Mouse (Mus musculus) hindbrain, embryonic 14.5 days (tissue): ENCODE measurements at regions not wholly inside any gene's neighbourhood (a gene's known extent, or its start where the extent isn't known, plus 50 kb on each side); places are given as distances from the start of the nearest gene placed in this dataset.

Experiments
- ATAC-seq: fragments of 200-750 bp; cut with Nextera tagmentation; 2 replicates; pipeline ENCODE4 v1.8.0; 2017; ENCODE audit warnings: moderate number of reproducible peaks, mild to moderate bottlenecking, moderate TSS enrichment, moderate library complexity; ENCODE audit not compliant: low FRiP score
- DNase-seq: peaks from one replicate; pipeline ENCODE4 v3.0.0-alpha.2; 2015; ENCODE audit warnings: low spot score
- H3K27ac ChIP-seq: fragments of 300-500 bp; sonication (generic); 2 replicates; pipeline ENCODE4 v1.5.1; 2014; ENCODE audit warnings: mild to moderate bottlenecking, moderate library complexity
- H3K27me3 ChIP-seq: fragments of 300-500 bp; sonication (generic); 2 replicates; pipeline ENCODE4 v1.6.1; 2014; ENCODE audit warnings: mild to moderate bottlenecking, low read length, mixed read lengths; ENCODE audit not compliant: control insufficient read depth, insufficient read depth
- H3K36me3 ChIP-seq: fragments of 300-500 bp; sonication (generic); replicated peaks from 2 replicates; pipeline ENCODE4 v1.6.1; 2014; ENCODE audit not compliant: control insufficient read depth, insufficient read depth
- H3K4me1 ChIP-seq: fragments of 300-500 bp; sonication (generic); replicated peaks from 2 replicates; pipeline ENCODE4 v1.6.1; 2014; ENCODE audit warnings: antibody characterized with exemption, low read length, mixed read lengths; ENCODE audit not compliant: control insufficient read depth, insufficient read depth
- H3K4me2 ChIP-seq: fragments of 300-500 bp; sonication (generic); replicated peaks from 2 replicates; pipeline ENCODE4 v1.6.1; 2014; ENCODE audit warnings: mild to moderate bottlenecking, moderate library complexity
- H3K4me3 ChIP-seq: fragments of 300-500 bp; sonication (generic); replicated peaks from 2 replicates; pipeline ENCODE4 v1.5.1; 2014; ENCODE audit warnings: mild to moderate bottlenecking, low read length
- H3K9ac ChIP-seq: fragments of 300-500 bp; sonication (generic); 2 replicates; pipeline ENCODE4 v1.6.1; 2014
- H3K9me3 ChIP-seq: fragments of 300-500 bp; sonication (generic); 2 replicates; pipeline ENCODE4 v1.6.1; 2016; ENCODE audit warnings: low read length; ENCODE audit not compliant: control insufficient read depth
- WGBS: fragments of 180-500 bp; shearing (Covaris S2); extraction: QIAGEN DNeasy Blood & Tissue Kit; methylation state at CpG from one replicate; pipeline ENCODE4 v1.1.7; 2014; 5-methylcytosine and 5-hydroxymethylcytosine counted together

DNA sequence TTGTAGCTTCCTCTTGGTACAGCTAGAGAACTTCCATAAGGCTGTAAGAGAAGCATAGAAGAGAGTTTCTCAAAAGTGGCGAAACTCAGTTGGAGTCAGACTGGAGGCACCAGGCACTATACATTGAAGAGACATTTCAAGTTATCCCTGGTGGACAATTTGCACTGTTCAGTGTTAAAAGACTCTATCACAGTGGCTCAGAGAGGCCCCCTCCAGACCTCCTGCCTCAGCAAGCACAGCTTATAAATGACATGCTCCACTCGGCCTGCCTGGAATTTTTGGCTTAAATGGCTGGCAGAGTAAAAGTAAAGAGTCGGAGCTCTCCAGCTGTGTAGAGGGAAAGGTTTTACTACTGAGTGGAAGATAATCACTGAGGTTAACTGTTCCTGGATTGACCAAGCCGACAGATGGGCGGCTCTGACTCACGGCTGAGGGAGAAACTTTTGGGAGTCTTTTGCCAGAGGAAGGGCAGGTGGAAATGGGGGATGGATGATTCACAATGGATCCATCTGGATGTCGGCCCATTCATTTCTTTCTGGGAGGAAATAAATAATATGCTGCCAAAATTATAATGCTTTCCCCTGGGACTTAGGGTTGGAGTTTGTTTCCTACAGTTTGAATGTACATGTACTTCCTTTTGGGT, 395.6 kb downstream of the Bcl11a start:
- H3K4me3 ChIP-seq = no peak overlapping the region
- H3K36me3 ChIP-seq = no peaks in the 10 kb centered on the region
- ATAC-seq (no peak), DNase-seq (peak; percentile 21)
- H3K9me3 ChIP-seq = no peaks in the 10 kb centered on the region
- WGBS = 47% methylated on average over 7 of the region's 7 CpGs
- H3K27me3 ChIP-seq = no peaks in the 10 kb centered on the region
- no peak overlapping the region for H3K4me2 ChIP-seq
- no peak overlapping the region for H3K9ac ChIP-seq
- H3K27ac ChIP-seq = no peak overlapping the region
- 0 out of 2 replicates have a peak, but pooled peaks cover 4% of the 10 kb centered on the region for H3K4me1 ChIP-seq

- WGBS = 50% methylated on average over 11 of the region's 11 CpGs
- DNase-seq = no peak
Observed at GRCm38 (mm10) chr11:24502722-24503424, 425.0 kb downstream of the Bcl11a start.

DNA sequence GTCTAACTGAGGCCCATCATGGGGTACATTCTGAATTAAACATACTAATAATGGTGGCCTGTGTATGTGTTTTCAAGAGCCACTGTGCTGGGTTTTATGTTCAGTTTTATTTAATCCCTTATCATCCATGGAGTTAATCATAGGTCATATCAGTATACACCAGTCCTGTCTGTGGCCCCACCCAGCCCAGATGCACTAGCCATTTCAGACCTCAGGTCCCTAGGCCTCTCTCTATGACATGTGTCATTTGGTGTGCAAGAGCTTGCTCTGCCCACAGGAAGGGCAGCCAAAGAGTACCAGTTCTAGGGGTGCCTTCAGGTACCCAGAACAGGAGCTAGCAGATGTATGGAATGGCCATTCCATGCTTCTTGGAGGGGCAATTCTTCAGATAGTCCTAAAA, 437.7 kb downstream of the Bcl11a start:
- no peak for DNase-seq
- no peak overlapping the region for H3K9ac ChIP-seq
- H3K4me1 ChIP-seq = no peaks in the 10 kb centered on the region
- no peaks in the 10 kb centered on the region for H3K9me3 ChIP-seq
- H3K4me3 ChIP-seq = no peak overlapping the region
- no peaks in the 10 kb centered on the region for H3K36me3 ChIP-seq
- no peaks in the 10 kb centered on the region for H3K27me3 ChIP-seq
- H3K27ac ChIP-seq = no peak overlapping the region
- H3K4me2 ChIP-seq = no peak overlapping the region
- no peak for ATAC-seq

More at GRCm38 (mm10) chr11:24502722-24503424, 425.0 kb downstream of the Bcl11a start:
- Histone ChIP-seq H3K27me3 (no peaks in the 10 kb centered on the region), H3K9me3 (no peaks in the 10 kb centered on the region), H3K4me3 (no peak overlapping the region), H3K27ac (no peak overlapping the region), H3K4me2 (no peak overlapping the region), H3K36me3 (no peaks in the 10 kb centered on the region), H3K9ac (no peak overlapping the region), H3K4me1 (no peaks in the 10 kb centered on the region)
- ATAC-seq = no peak

GRCm38 (mm10) chr11:24535462-24535861, 457.6 kb downstream of the Bcl11a start:
- Histone ChIP-seq H3K4me2 (no peak overlapping the region), H3K36me3 (no peaks in the 10 kb centered on the region), H3K9me3 (no peaks in the 10 kb centered on the region), H3K9ac (no peak overlapping the region), H3K27ac (no peak overlapping the region), H3K27me3 (no peaks in the 10 kb centered on the region), H3K4me1 (no peaks in the 10 kb centered on the region), H3K4me3 (no peak overlapping the region)
- 74% methylated on average over 7 of the region's 7 CpGs for WGBS
- DNase-seq (no peak), ATAC-seq (no peak)

DNA sequence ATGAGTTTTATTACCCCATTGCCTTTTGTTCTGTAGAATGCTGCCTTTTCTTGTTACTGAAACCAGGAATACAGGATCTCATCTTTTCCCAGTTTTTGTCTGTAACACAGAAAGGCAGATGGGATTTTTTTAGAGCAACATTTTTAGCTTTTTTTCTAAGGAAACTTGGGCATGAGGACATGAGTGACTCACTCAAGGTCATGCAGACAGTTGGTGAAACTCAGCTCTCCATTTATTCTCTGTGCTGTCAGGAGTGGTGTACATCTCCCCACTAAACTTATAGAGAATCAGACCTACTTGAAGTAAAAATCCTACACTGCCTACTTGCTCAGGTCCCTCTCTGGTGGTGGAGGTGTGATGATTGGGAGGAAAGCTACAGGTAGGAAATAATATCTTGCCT, 459.9 kb downstream of the Bcl11a start:
- H3K27me3 ChIP-seq = no peaks in the 10 kb centered on the region
- DNase-seq (no peak), ATAC-seq (no peak)
- no peaks in the 10 kb centered on the region for H3K36me3 ChIP-seq
- H3K4me2 ChIP-seq = no peak overlapping the region
- H3K4me3 ChIP-seq = no peak overlapping the region
- H3K4me1 ChIP-seq = no peaks in the 10 kb centered on the region
- no peak overlapping the region for H3K9ac ChIP-seq
- no peaks in the 10 kb centered on the region for H3K9me3 ChIP-seq
- H3K27ac ChIP-seq = no peak overlapping the region

GRCm38 (mm10) chr11:24569655-24570054, 491.8 kb downstream of the Bcl11a start:
- Histone ChIP-seq H3K9me3 (no peaks in the 10 kb centered on the region), H3K9ac (no peak overlapping the region), H3K4me2 (no peak overlapping the region), H3K4me1 (no peaks in the 10 kb centered on the region), H3K4me3 (no peak overlapping the region), H3K27ac (no peak overlapping the region), H3K27me3 (no peaks in the 10 kb centered on the region), H3K36me3 (no peaks in the 10 kb centered on the region)
- no peak for DNase-seq
- ATAC-seq = no peak

GRCm38 (mm10) chr11:24613529-24613928, 535.7 kb downstream of the Bcl11a start:
- Histone ChIP-seq H3K27me3 (no peaks in the 10 kb centered on the region), H3K27ac (no peak overlapping the region), H3K9ac (no peak overlapping the region), H3K4me1 (0 out of 2 replicates have a peak, but pooled peaks cover 2% of the 10 kb centered on the region), H3K4me3 (no peak overlapping the region), H3K9me3 (no peaks in the 10 kb centered on the region), H3K4me2 (no peak overlapping the region), H3K36me3 (no peaks in the 10 kb centered on the region)
- WGBS = 79% methylated on average over 5 of the region's 5 CpGs
- ATAC-seq (no peak), DNase-seq (no peak)

DNA sequence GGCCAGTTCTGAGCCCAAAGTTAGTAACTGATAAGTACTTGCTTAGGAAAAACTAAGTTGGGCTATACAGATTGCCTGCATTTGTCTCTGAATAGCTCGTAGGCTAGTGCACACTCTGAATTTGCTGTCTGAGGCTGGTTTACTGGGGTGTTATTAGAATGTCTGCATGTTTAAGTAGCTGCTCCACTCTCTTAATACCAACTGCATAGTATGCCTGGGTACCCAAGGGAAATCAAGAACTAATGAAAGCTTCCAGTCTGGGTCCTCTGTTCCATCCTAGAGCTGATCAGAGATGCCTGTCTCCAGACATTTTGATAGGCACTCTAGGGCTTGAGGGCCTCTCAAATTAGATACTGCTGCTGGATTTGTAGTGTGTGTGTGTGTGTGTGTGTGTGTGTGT, 537.6 kb downstream of the Bcl11a start:
- Histone ChIP-seq H3K4me2 (no peak overlapping the region), H3K9me3 (no peaks in the 10 kb centered on the region), H3K4me1 (0 out of 2 replicates have a peak, but pooled peaks cover 3% of the 10 kb centered on the region), H3K27me3 (no peaks in the 10 kb centered on the region), H3K36me3 (no peaks in the 10 kb centered on the region), H3K27ac (no peak overlapping the region), H3K4me3 (no peak overlapping the region), H3K9ac (no peak overlapping the region)
- no peak for DNase-seq
- WGBS = 71% methylated on average over 1 of the region's 1 CpGs
- ATAC-seq = peak; percentile 37; the same call in 1 of the 2 replicates

DNA sequence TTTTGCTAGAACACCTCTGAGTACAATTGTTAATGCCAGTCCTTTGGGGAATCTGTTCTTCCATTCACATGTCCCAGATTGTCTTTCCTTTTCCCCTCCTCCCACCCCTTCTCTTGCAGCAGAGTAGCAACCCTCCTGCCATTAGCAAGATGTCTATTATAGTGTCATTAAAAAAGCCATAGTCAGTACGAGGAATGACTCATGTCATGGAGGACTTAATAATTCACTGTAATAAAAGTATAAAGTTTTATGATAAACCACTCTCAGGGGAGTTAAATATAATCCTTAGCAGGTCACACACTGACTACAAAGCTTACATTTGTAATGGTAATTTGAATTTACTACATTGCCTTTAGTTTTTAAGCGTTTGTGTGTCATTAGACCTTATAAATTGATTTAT, 540.7 kb downstream of the Bcl11a start:
- Histone ChIP-seq H3K27ac (no peak overlapping the region), H3K27me3 (no peaks in the 10 kb centered on the region), H3K36me3 (no peaks in the 10 kb centered on the region), H3K9me3 (no peaks in the 10 kb centered on the region), H3K4me2 (no peak overlapping the region), H3K9ac (no peak overlapping the region), H3K4me3 (no peak overlapping the region), H3K4me1 (0 out of 2 replicates have a peak, but pooled peaks cover 3% of the 10 kb centered on the region)
- 65% methylated on average over 2 of the region's 2 CpGs for WGBS
- DNase-seq (no peak), ATAC-seq (no peak)
